Mouse (Mus musculus) small intestine, adult 2 months (tissue): Measurements from ENCODE around the gene Csdc2. TPM values are rescaled to one million over a fixed set of nuclear protein-coding genes. Genes with fewer than 3 reads are reported as not detected.

ENCODE experiments used
- H3K27ac ChIP-seq: fragments of 200-500 bp; 2 replicates; pipeline ENCODE4 v1.5.1; 2012; ENCODE audit warnings: low read depth, low read length, control low read depth, inconsistent platforms; ENCODE audit not compliant: insufficient read depth
- H3K27me3 ChIP-seq: fragments of 200-500 bp; 2 replicates; pipeline ENCODE4 v1.6.1; 2012; ENCODE audit warnings: mild to moderate bottlenecking, moderate library complexity, low read length, inconsistent platforms; ENCODE audit not compliant: control insufficient read depth, insufficient read depth
- H3K36me3 ChIP-seq: fragments of 200-500 bp; 2 replicates; pipeline ENCODE4 v1.6.1; 2012; ENCODE audit warnings: mild to moderate bottlenecking, low read length, control low read depth, inconsistent platforms; ENCODE audit not compliant: control insufficient read depth, insufficient read depth
- H3K4me1 ChIP-seq: fragments of 200-500 bp; 2 replicates; pipeline ENCODE4 v1.6.1; 2012; ENCODE audit warnings: low read length, inconsistent platforms, mixed read lengths; ENCODE audit not compliant: control insufficient read depth, insufficient read depth, insufficient read length
- H3K4me3 ChIP-seq: fragments of 200-500 bp; 2 replicates; pipeline ENCODE4 v1.5.1; 2012; ENCODE audit warnings: low read depth, mild to moderate bottlenecking, control low read depth, inconsistent platforms, low read length, moderate library complexity
- CTCF ChIP-seq: fragments of 200-500 bp; IDR thresholded peaks from 2 replicates; pipeline ENCODE4 v1.5.1; 2012; ENCODE audit warnings: low read depth, mild to moderate bottlenecking, control low read depth, inconsistent platforms, low read length, moderate library complexity, mixed read lengths; ENCODE audit not compliant: insufficient replicate concordance, insufficient read length; ENCODE audit errors: extremely low read depth
- POLR2A ChIP-seq: fragments of 200-500 bp; IDR thresholded peaks from 2 replicates; pipeline ENCODE4 v1.6.1; 2012; ENCODE audit warnings: low read depth, mild to moderate bottlenecking, control low read depth, inconsistent platforms, low read length, moderate library complexity
- WGBS: fragments of 180-500 bp; shearing (Covaris S2); methylation state at CpG from one replicate; pipeline ENCODE4 v1.1.7; 2018; 5-methylcytosine and 5-hydroxymethylcytosine counted together
- polyA plus RNA-seq: library from polyadenylated mRNA; depleted of rRNA; stranded (reverse); fragments of >200 nt; gene quantifications from 2 replicates; pipeline ENCODE4 v1.2.3, GENCODE M21; 2012

The Csdc2 gene
- polyA plus RNA-seq, 1 experiment: 1.3 TPM

- no peaks in the 10 kb centered on the region for H3K27me3 ChIP-seq
- TF ChIP-seq POLR2A (no peak), CTCF (no peak)
- H3K4me1 ChIP-seq: no peaks in the 10 kb centered on the region
- peaks cover 57% of the 10 kb centered on the region for H3K36me3 ChIP-seq
- no peak overlapping the region for H3K27ac ChIP-seq
- no peak overlapping the region for H3K4me3 ChIP-seq
- 84% methylated on average over 5 of the region's 5 CpGs for WGBS
These were observed 20.9 kb upstream of the Csdc2 start for GRCm38 (mm10) chr15:81915663-81916062.

- TF ChIP-seq POLR2A (no peak), CTCF (no peak)
- WGBS: 85% methylated on average over 12 of the region's 12 CpGs
- peaks cover 45% of the 10 kb centered on the region for H3K36me3 ChIP-seq
These were observed 19.4 kb upstream of the Csdc2 start for GRCm38 (mm10) chr15:81917201-81917600.

GRCm38 (mm10) chr15:81917621-81918463 lies 18.7 kb upstream of the Csdc2 start:
- no peak overlapping the region for H3K27ac ChIP-seq
- H3K27me3 ChIP-seq: no peaks in the 10 kb centered on the region
- TF ChIP-seq POLR2A (no peak), CTCF (peak; percentile 81; the same call in 1 of the 2 replicates)
- H3K4me3 ChIP-seq: no peak overlapping the region
- peaks cover 38% of the 10 kb centered on the region for H3K36me3 ChIP-seq
- 57% methylated on average over 6 of the region's 6 CpGs for WGBS
- no peaks in the 10 kb centered on the region for H3K4me1 ChIP-seq

More at GRCm38 (mm10) chr15:81917201-81917600, 19.4 kb upstream of the Csdc2 start:
- Histone ChIP-seq H3K4me1 (no peaks in the 10 kb centered on the region), H3K4me3 (no peak overlapping the region), H3K27ac (no peak overlapping the region), H3K27me3 (no peaks in the 10 kb centered on the region)

GRCm38 (mm10) chr15:81919062-81919461 lies 17.5 kb upstream of the Csdc2 start:
- no peak for TF ChIP-seq POLR2A
- TF ChIP-seq CTCF: no peak
- Histone ChIP-seq H3K4me1 (no peaks in the 10 kb centered on the region), H3K27ac (no peak overlapping the region), H3K27me3 (no peaks in the 10 kb centered on the region), H3K4me3 (no peak overlapping the region), H3K36me3 (peaks cover 26% of the 10 kb centered on the region)
- 62% methylated on average over 5 of the region's 5 CpGs for WGBS

GRCm38 (mm10) chr15:81920546-81921217 lies 15.9 kb upstream of the Csdc2 start:
- Histone ChIP-seq H3K4me1 (peaks cover 4% of the 10 kb centered on the region), H3K4me3 (no peak overlapping the region), H3K36me3 (peaks cover 12% of the 10 kb centered on the region), H3K27me3 (no peaks in the 10 kb centered on the region), H3K27ac (no peak overlapping the region)
- WGBS: 88% methylated on average over 10 of the region's 10 CpGs
- TF ChIP-seq CTCF (no peak), POLR2A (no peak)

- H3K27me3 ChIP-seq: no peaks in the 10 kb centered on the region
- H3K4me1 ChIP-seq: peaks cover 7% of the 10 kb centered on the region
- 66% methylated on average over 5 of the region's 5 CpGs for WGBS
- TF ChIP-seq POLR2A: no peak
- TF ChIP-seq CTCF: no peak
- no peak overlapping the region for H3K27ac ChIP-seq
- H3K4me3 ChIP-seq: no peak overlapping the region
- H3K36me3 ChIP-seq: peaks cover 8% of the 10 kb centered on the region; the same call in 1 of the 2 replicates
These were observed 15.3 kb upstream of the Csdc2 start for GRCm38 (mm10) chr15:81921255-81921654.

GRCm38 (mm10) chr15:81924933-81925332 lies 11.6 kb upstream of the Csdc2 start:
- H3K4me1 ChIP-seq: peaks cover 10% of the 10 kb centered on the region
- peak overlapping the region; percentile 69; the same call in 1 of the 2 replicates for H3K4me3 ChIP-seq
- TF ChIP-seq CTCF (no peak), POLR2A (no peak)
- no peaks in the 10 kb centered on the region for H3K27me3 ChIP-seq
- no peaks in the 10 kb centered on the region for H3K36me3 ChIP-seq
- WGBS: 82% methylated on average over 11 of the region's 11 CpGs
- H3K27ac ChIP-seq: no peak overlapping the region
